Mouse (Mus musculus): ENCODE measurements around the gene Mrpl46.

- TF ChIP-seq CTCF (IDR thresholded peaks at IDR 0.05; ENCODE audit: low read depth) (no peak), EP300 (IDR thresholded peaks at IDR 0.05; ENCODE audit: low read depth) (no peak)
These were observed 45.6 kb downstream of the Mrpl46 start, which contains the start of gene Ntrk3 for GRCm38 (mm10) chr7:78737614-78738210.
